In genomic region chr14:44850637-44851036, GRCm38 (mm10) we compare ENCODE assay signal across 13 mouse cellular contexts. TPM values are rescaled to one million over a fixed set of nuclear protein-coding genes. Genes with fewer than 3 reads are reported as not detected.
DNase-seq lines count a peak whose midpoint lies in the region; ATAC-seq and TF ChIP-seq lines count a peak whose summit lies in the region.
"Not testable (repeated sequence)": the region's sequence is repeated elsewhere in the genome, so short reads cannot be mapped to it uniquely, and the experiment has no call there.
"Had no signal": no experiment of that assay in that cellular context is flagged by ENCODE, and none has a peak within 500 bp of the region (broad histone marks: within the 10 kb centered on the region; RNA-seq: fewer than 3 reads in every experiment).

No protein-coding gene starts in this region.

- not testable (repeated sequence) for H3K9me3 ChIP-seq in intestine, embryonic 15.5 days; neural tube, embryonic 11.5 days (ENCODE audit: control insufficient read depth, low read length)

- not testable (repeated sequence) for TF ChIP-seq EP300 in heart, adult 2 months (IDR thresholded peaks at IDR 0.05; ENCODE audit: insufficient read depth, low read depth, low read length)

- H3K4me1 ChIP-seq in embryonic fibroblast, embryonic 13.5 days (ENCODE audit: control insufficient read depth, insufficient read depth, low read length); heart, adult 2 months (ENCODE audit: control insufficient read depth, insufficient read depth, low read length); intestine, embryonic 15.5 days (replicated peaks); neural tube, embryonic 11.5 days (ENCODE audit: control insufficient read depth, insufficient read depth, low read length): not testable (repeated sequence)

- 4% methylated on average over 3 of the region's 3 CpGs for WGBS in heart, adult 2 months
- 5% methylated on average over 3 of the region's 3 CpGs for WGBS in intestine, embryonic 15.5 days
- WGBS in neural tube, embryonic 11.5 days, result 0% methylated on average over 3 of the region's 3 CpGs

- H3K27me3 ChIP-seq in heart, adult 2 months (ENCODE audit: control insufficient read depth, insufficient read depth, low read length); intestine, embryonic 15.5 days (replicated peaks); neural tube, embryonic 11.5 days (ENCODE audit: control insufficient read depth, insufficient read depth, low read length): not testable (repeated sequence)

- not testable (repeated sequence) for H3K4me2 ChIP-seq in intestine, embryonic 15.5 days (replicated peaks); neural tube, embryonic 11.5 days (ENCODE audit: low read depth)

- TF ChIP-seq CTCF in embryonic fibroblast, embryonic 13.5 days (IDR thresholded peaks at IDR 0.05; ENCODE audit: borderline replicate concordance, insufficient read depth, low read length), result peak; percentile 4; the same call in 1 of the 2 replicates
- peak; percentile 39 for TF ChIP-seq CTCF in heart, adult 2 months (IDR thresholded peaks at IDR 0.05)

- not testable (repeated sequence) for H3K9ac ChIP-seq in heart, adult 2 months (ENCODE audit: low read depth, low read length); intestine, embryonic 15.5 days; neural tube, embryonic 11.5 days (ENCODE audit: low read length)

- not testable (repeated sequence) for H3K4me3 ChIP-seq in embryonic fibroblast, embryonic 13.5 days (ENCODE audit: insufficient read depth, low read length); heart, adult 2 months; intestine, embryonic 15.5 days (replicated peaks); neural tube, embryonic 11.5 days (ENCODE audit: low read depth, low read length)

- intact Hi-C loops in heart, adult 2 months (cut with DNase I), result not testable (repeated sequence)

- not testable (repeated sequence) for H3K36me3 ChIP-seq in heart, adult 2 months (ENCODE audit: control insufficient read depth, insufficient read depth, low read length); intestine, embryonic 15.5 days; neural tube, embryonic 11.5 days (ENCODE audit: control insufficient read depth, insufficient read depth, low read length)

- peak; percentile 49; the same call in 1 of the 2 replicates for ATAC-seq in intestine, embryonic 15.5 days
- ATAC-seq in megakaryocyte, adult 5-6 weeks (ENCODE audit: poor library complexity, severe bottlenecking), result peak; percentile 84
- peak; percentile 69; the same call in 1 of the 2 replicates for ATAC-seq in neural tube, embryonic 11.5 days (ENCODE audit: insufficient read depth, low FRiP score, low TSS enrichment)

- not testable (repeated sequence) for H3K79me2 ChIP-seq in heart, adult 2 months (replicated peaks; ENCODE audit: control insufficient read depth, insufficient read depth, low read length)

- H3K27ac ChIP-seq in embryonic fibroblast, embryonic 13.5 days (ENCODE audit: insufficient read depth, low read length); heart, adult 2 months; intestine, embryonic 15.5 days; neural tube, embryonic 11.5 days (ENCODE audit: low read depth, low read length): not testable (repeated sequence)

- not testable (repeated sequence) for TF ChIP-seq POLR2A in embryonic fibroblast, embryonic 13.5 days (IDR thresholded peaks at IDR 0.05; ENCODE audit: low read depth, low read length); heart, adult 2 months (IDR thresholded peaks at IDR 0.05; ENCODE audit: insufficient read depth, low read depth, low read length)

- peak; percentile 24 for DNase-seq in A20 (ENCODE audit: low read depth, low spot score)
- peak; percentile 27 for DNase-seq in brain, adult 2 months (ENCODE audit: low read depth, low spot score)
- not testable (repeated sequence) for DNase-seq in heart, adult 2 months; neural tube, embryonic 11.5 days (ENCODE audit: low spot score)
- DNase-seq in kidney, postnatal 36 days, result peak; percentile 24 to 65

RNA-seq across cellular contexts. Expression of gene Ptgdr, which starts 8.5 kb away (rescaled TPM):
- not detected in 2 replicates for polyA plus RNA-seq in embryonic fibroblast, embryonic 13.5 days (2011; ENCODE audit: insufficient read length, low read depth, missing spikeins)
- total RNA-seq in heart, adult 2 months (2021), result not detected
- polyA plus RNA-seq in heart, adult 2 months (2012; rRNA removed), result not detected in 2 replicates
- polyA plus RNA-seq in intestine, embryonic 15.5 days (2015; fragmentation: Nextera tagmentation; extraction: Ambion mirVana), result not detected in 2 replicates
- total RNA-seq in megakaryocyte, adult 5-6 weeks (2015), result 0.30 TPM in 1 of 2 replicates, not detected in the other
- total RNA-seq in megakaryocyte, adult 5-6 weeks (2017), result 0.20 and 0.22 TPM in 2 replicates
- 0.08 and 0.09 TPM in 2 replicates for polyA plus RNA-seq in neural tube, embryonic 11.5 days (2014; fragmentation: Nextera tagmentation; extraction: Ambion mirVana)
- total RNA-seq: adrenal gland, postnatal 25 days; heart, adult 8-10 months; heart, postnatal 36 days had no signal
- polyA plus RNA-seq: C2C12; liver, embryonic 16.5 days had no signal
